Mouse (Mus musculus) liver, embryonic 14.5 days (tissue): ENCODE results near the gene Tmem17.

Experiments used
- CTCF ChIP-seq: IDR thresholded peaks from 2 replicates; pipeline ENCODE4 v1.5.1; 2016; ENCODE audit warnings: antibody characterized with exemption, low read depth, control low read depth
- EP300 ChIP-seq: IDR thresholded peaks from 2 replicates; pipeline ENCODE4 v1.6.1; 2016; ENCODE audit warnings: antibody characterized with exemption, low read depth

GRCm38 (mm10) chr11:22500771-22501566 is 10.9 kb upstream of the Tmem17 start:
- TF ChIP-seq CTCF (no peak), EP300 (no peak)
